Mouse (Mus musculus): Measurements from ENCODE around the gene Fyn. TPM values are rescaled to one million over a fixed set of nuclear protein-coding genes. Genes with fewer than 3 reads are reported as not detected.

Fyn gene
- 43.7 and 44.3 TPM in 2 replicates for polyA plus RNA-seq (2014; fragmentation: Nextera tagmentation; extraction: Ambion mirVana)

DNA sequence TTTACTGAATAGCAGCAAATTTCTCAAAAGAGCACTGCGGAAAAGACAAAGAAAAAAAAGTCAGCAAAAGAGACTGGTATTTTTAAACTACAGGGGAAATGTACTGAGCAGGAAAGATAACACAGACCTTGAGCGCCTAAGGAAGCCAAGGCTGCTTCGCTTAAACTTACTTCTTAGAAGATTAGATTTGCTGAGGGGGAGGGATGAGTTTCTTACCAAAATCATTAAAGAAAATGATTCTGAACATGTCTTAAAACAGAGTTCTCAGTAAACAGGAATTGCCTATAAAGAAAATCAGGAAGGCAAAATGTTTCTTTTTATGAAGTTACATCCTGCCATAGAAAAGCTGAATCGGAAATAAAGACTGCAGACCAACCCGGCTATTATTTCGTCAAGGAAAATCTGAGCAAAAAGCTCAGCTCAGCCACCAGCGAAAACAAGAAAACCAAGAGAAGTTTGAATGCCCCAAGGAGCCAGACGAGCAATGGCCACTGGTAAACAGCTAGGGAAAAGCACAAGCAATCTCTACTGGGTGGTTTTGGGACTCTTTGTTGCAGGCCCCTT, at the start of gene Fyn:
Gene Fyn, plus strand, starts transcription at position 284 of the 564 bp plus-strand sequence.
- Histone ChIP-seq H3K9ac (ENCODE audit: low read length) (peak within 1 kb of the TSS; percentile 86), H3K4me1 (ENCODE audit: control insufficient read depth, insufficient read depth, low read length) (peaks cover 19% of the 10 kb centered on the region), H3K36me3 (ENCODE audit: control insufficient read depth, insufficient read depth, low read length) (no peaks in the 10 kb centered on the region), H3K4me3 (ENCODE audit: low read depth, low read length) (peak within 1 kb of the TSS; percentile 91), H3K27ac (ENCODE audit: low read depth, low read length) (peak within 1 kb of the TSS; percentile 93), H3K9me3 (ENCODE audit: control insufficient read depth, low read length) (no peaks in the 10 kb centered on the region), H3K4me2 (peak within 1 kb of the TSS; percentile 70), H3K27me3 (ENCODE audit: control insufficient read depth, insufficient read depth, low read length) (no peaks in the 10 kb centered on the region)
- DNase-seq (ENCODE audit: low spot score, missing footprints) (no peak), ATAC-seq (ENCODE audit: low FRiP score) (no peak)
- WGBS, result 39% methylated on average over 8 of the region's 8 CpGs

GRCm38 (mm10) chr10:39320798-39321622, 47.6 kb upstream of the Fyn start:
- Histone ChIP-seq H3K4me2 (no peak overlapping the region), H3K9ac (ENCODE audit: low read length) (no peak overlapping the region), H3K36me3 (ENCODE audit: control insufficient read depth, insufficient read depth, low read length) (no peaks in the 10 kb centered on the region), H3K9me3 (ENCODE audit: control insufficient read depth, low read length) (no peaks in the 10 kb centered on the region), H3K27me3 (ENCODE audit: control insufficient read depth, insufficient read depth, low read length) (no peaks in the 10 kb centered on the region), H3K4me3 (ENCODE audit: low read depth, low read length) (no peak overlapping the region), H3K4me1 (ENCODE audit: control insufficient read depth, insufficient read depth, low read length) (no peaks in the 10 kb centered on the region), H3K27ac (ENCODE audit: low read depth, low read length) (no peak overlapping the region)
- WGBS, result 77% methylated on average over 17 of the region's 17 CpGs
- peak; percentile 24; the same call in 1 of the 2 replicates for ATAC-seq (ENCODE audit: low FRiP score)
- peak; percentile 83 for DNase-seq (ENCODE audit: low spot score, missing footprints)

GRCm38 (mm10) chr10:39321623-39321985, 47.1 kb upstream of the Fyn start:
- H3K4me1 ChIP-seq (ENCODE audit: control insufficient read depth, insufficient read depth, low read length), result no peaks in the 10 kb centered on the region
- no peak for DNase-seq (ENCODE audit: low spot score, missing footprints)
- no peaks in the 10 kb centered on the region for H3K9me3 ChIP-seq (ENCODE audit: control insufficient read depth, low read length)
- ATAC-seq (ENCODE audit: low FRiP score), result no peak
- no peak overlapping the region for H3K27ac ChIP-seq (ENCODE audit: low read depth, low read length)
- H3K9ac ChIP-seq (ENCODE audit: low read length), result no peak overlapping the region
- WGBS, result 85% methylated on average over 9 of the region's 9 CpGs
- H3K4me2 ChIP-seq, result no peak overlapping the region
- H3K4me3 ChIP-seq (ENCODE audit: low read depth, low read length), result no peak overlapping the region
- H3K27me3 ChIP-seq (ENCODE audit: control insufficient read depth, insufficient read depth, low read length), result no peaks in the 10 kb centered on the region
- no peaks in the 10 kb centered on the region for H3K36me3 ChIP-seq (ENCODE audit: control insufficient read depth, insufficient read depth, low read length)

DNA sequence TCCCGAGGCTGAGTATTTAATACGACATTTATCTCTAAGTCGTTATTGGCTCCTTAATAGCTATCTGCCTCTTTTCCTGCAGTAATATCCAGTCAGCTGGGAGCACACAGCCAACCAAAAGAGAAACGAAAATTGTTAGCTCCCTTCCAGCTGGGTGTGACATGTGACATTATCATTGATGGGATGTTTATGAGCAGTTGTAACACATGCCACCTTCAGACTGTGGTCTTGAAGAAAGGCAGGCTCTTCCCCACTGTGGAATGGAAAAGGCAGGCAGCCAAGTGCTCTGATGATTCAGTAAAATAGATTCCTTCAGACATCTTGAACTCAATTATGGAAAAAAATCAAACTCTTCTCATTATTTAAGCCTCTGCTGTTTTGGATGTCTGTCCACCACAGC, 46.5 kb upstream of the Fyn start:
- ATAC-seq (ENCODE audit: low FRiP score) (no peak), DNase-seq (ENCODE audit: low spot score, missing footprints) (no peak)
- H3K4me2 ChIP-seq, result no peak overlapping the region
- no peaks in the 10 kb centered on the region for H3K9me3 ChIP-seq (ENCODE audit: control insufficient read depth, low read length)
- H3K36me3 ChIP-seq (ENCODE audit: control insufficient read depth, insufficient read depth, low read length), result no peaks in the 10 kb centered on the region
- H3K27me3 ChIP-seq (ENCODE audit: control insufficient read depth, insufficient read depth, low read length), result no peaks in the 10 kb centered on the region
- H3K27ac ChIP-seq (ENCODE audit: low read depth, low read length), result no peak overlapping the region
- WGBS, result 88% methylated on average over 4 of the region's 4 CpGs
- no peaks in the 10 kb centered on the region for H3K4me1 ChIP-seq (ENCODE audit: control insufficient read depth, insufficient read depth, low read length)
- H3K4me3 ChIP-seq (ENCODE audit: low read depth, low read length), result no peak overlapping the region
- H3K9ac ChIP-seq (ENCODE audit: low read length), result no peak overlapping the region

GRCm38 (mm10) chr10:39324291-39324690, 44.4 kb upstream of the Fyn start:
- H3K9me3 ChIP-seq (ENCODE audit: control insufficient read depth, low read length), result no peaks in the 10 kb centered on the region
- H3K4me2 ChIP-seq, result no peak overlapping the region
- no peak overlapping the region for H3K9ac ChIP-seq (ENCODE audit: low read length)
- no peaks in the 10 kb centered on the region for H3K27me3 ChIP-seq (ENCODE audit: control insufficient read depth, insufficient read depth, low read length)
- no peak overlapping the region for H3K27ac ChIP-seq (ENCODE audit: low read depth, low read length)
- DNase-seq (ENCODE audit: low spot score, missing footprints) (no peak), ATAC-seq (ENCODE audit: low FRiP score) (no peak)
- no peaks in the 10 kb centered on the region for H3K4me1 ChIP-seq (ENCODE audit: control insufficient read depth, insufficient read depth, low read length)
- no peak overlapping the region for H3K4me3 ChIP-seq (ENCODE audit: low read depth, low read length)
- WGBS, result 87% methylated on average over 2 of the region's 2 CpGs
- H3K36me3 ChIP-seq (ENCODE audit: control insufficient read depth, insufficient read depth, low read length), result no peaks in the 10 kb centered on the region

- H3K4me2 ChIP-seq, result no peak overlapping the region
- DNase-seq (ENCODE audit: low spot score, missing footprints), result no peak
- ATAC-seq (ENCODE audit: low FRiP score), result no peak
- H3K27ac ChIP-seq (ENCODE audit: low read depth, low read length), result no peak overlapping the region
- H3K36me3 ChIP-seq (ENCODE audit: control insufficient read depth, insufficient read depth, low read length), result no peaks in the 10 kb centered on the region
- no peak overlapping the region for H3K4me3 ChIP-seq (ENCODE audit: low read depth, low read length)
- H3K9me3 ChIP-seq (ENCODE audit: control insufficient read depth, low read length), result no peaks in the 10 kb centered on the region; the same call in 1 of the 2 replicates
- H3K9ac ChIP-seq (ENCODE audit: low read length), result no peak overlapping the region
- H3K27me3 ChIP-seq (ENCODE audit: control insufficient read depth, insufficient read depth, low read length), result no peaks in the 10 kb centered on the region
- WGBS, result 90% methylated on average over 2 of the region's 2 CpGs
- no peaks in the 10 kb centered on the region for H3K4me1 ChIP-seq (ENCODE audit: control insufficient read depth, insufficient read depth, low read length)
These were observed 40.0 kb upstream of the Fyn start for GRCm38 (mm10) chr10:39328661-39329060.

DNA sequence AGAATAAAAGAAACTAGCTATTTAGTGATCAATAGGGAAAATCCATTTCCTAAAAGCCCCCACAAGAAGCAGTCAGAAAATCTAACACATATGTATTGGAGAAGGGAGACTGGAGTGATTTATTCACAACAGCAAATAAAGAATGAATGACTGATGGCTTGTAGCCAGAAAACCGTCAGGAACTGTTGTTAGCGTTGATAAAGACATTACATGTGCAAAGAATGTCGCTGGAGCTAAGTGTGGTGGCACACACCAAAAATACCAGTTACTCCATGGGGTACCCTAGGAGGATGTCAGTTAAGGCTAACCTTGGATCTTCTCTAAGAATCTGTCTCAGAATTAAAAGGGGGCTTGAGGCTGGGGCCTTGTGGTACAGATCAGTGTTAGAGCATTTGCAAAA, 34.3 kb upstream of the Fyn start:
- Histone ChIP-seq H3K4me2 (no peak overlapping the region), H3K36me3 (ENCODE audit: control insufficient read depth, insufficient read depth, low read length) (no peaks in the 10 kb centered on the region), H3K4me1 (ENCODE audit: control insufficient read depth, insufficient read depth, low read length) (no peaks in the 10 kb centered on the region), H3K27ac (ENCODE audit: low read depth, low read length) (no peak overlapping the region), H3K27me3 (ENCODE audit: control insufficient read depth, insufficient read depth, low read length) (no peaks in the 10 kb centered on the region), H3K9me3 (ENCODE audit: control insufficient read depth, low read length) (no peaks in the 10 kb centered on the region; the same call in 1 of the 2 replicates), H3K4me3 (ENCODE audit: low read depth, low read length) (no peak overlapping the region), H3K9ac (ENCODE audit: low read length) (no peak overlapping the region)
- ATAC-seq (ENCODE audit: low FRiP score) (no peak), DNase-seq (ENCODE audit: low spot score, missing footprints) (no peak)
- WGBS, result 70% methylated on average over 3 of the region's 3 CpGs

- no peaks in the 10 kb centered on the region for H3K4me1 ChIP-seq (ENCODE audit: control insufficient read depth, insufficient read depth, low read length)
- H3K27ac ChIP-seq (ENCODE audit: low read depth, low read length), result no peak overlapping the region
- ATAC-seq (ENCODE audit: low FRiP score) (no peak), DNase-seq (ENCODE audit: low spot score, missing footprints) (no peak)
- H3K4me2 ChIP-seq, result no peak overlapping the region
- H3K9ac ChIP-seq (ENCODE audit: low read length), result no peak overlapping the region
- no peaks in the 10 kb centered on the region for H3K36me3 ChIP-seq (ENCODE audit: control insufficient read depth, insufficient read depth, low read length)
- no peak overlapping the region for H3K4me3 ChIP-seq (ENCODE audit: low read depth, low read length)
- no peaks in the 10 kb centered on the region; the same call in 1 of the 2 replicates for H3K9me3 ChIP-seq (ENCODE audit: control insufficient read depth, low read length)
- no peaks in the 10 kb centered on the region for H3K27me3 ChIP-seq (ENCODE audit: control insufficient read depth, insufficient read depth, low read length)
These were observed 32.8 kb upstream of the Fyn start for GRCm38 (mm10) chr10:39335880-39336279.

DNA sequence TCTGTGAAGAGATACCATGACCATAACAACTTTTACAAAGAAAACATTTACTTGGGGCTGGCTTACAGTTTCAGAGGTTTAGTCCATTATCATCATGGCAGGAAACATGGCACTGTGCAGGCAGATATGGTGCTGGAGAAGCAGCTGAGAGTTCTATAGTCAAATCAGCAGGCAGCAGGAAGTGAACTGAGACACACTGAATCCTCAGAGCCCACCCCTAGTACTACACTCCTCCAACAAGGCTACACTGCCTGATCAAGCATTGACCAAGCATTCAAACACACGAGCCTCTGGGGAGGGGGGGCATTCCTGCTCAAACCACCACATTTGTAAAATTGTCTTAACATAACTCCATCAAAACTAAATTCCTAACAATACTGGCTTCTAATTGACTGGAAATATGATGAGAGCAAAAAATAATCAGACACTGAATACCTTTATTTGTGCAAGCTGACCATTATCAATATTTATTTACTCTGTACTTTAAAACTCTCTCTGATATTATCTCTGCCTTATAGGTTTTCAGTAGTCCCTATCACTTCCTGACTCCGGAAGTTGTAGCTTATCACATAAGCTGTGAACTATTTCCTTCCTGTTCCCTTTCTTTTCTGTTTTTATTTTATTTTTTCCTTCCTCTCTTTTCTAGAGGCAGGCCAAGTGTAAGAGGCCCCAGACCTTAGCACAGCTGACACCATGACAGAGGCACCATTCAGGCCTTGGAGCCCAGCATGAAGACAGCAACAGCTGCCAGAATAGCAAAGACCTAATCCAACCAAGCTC, 29.3 kb upstream of the Fyn start:
- DNase-seq (ENCODE audit: low spot score, missing footprints) (no peak), ATAC-seq (ENCODE audit: low FRiP score) (no peak)
- no peak overlapping the region for H3K9ac ChIP-seq (ENCODE audit: low read length)
- H3K36me3 ChIP-seq (ENCODE audit: control insufficient read depth, insufficient read depth, low read length), result no peaks in the 10 kb centered on the region
- no peaks in the 10 kb centered on the region for H3K27me3 ChIP-seq (ENCODE audit: control insufficient read depth, insufficient read depth, low read length)
- H3K4me1 ChIP-seq (ENCODE audit: control insufficient read depth, insufficient read depth, low read length), result no peaks in the 10 kb centered on the region
- H3K4me3 ChIP-seq (ENCODE audit: low read depth, low read length), result no peak overlapping the region
- H3K27ac ChIP-seq (ENCODE audit: low read depth, low read length), result no peak overlapping the region
- H3K4me2 ChIP-seq, result no peak overlapping the region
- 75% methylated on average over 2 of the region's 2 CpGs for WGBS
- no peaks in the 10 kb centered on the region for H3K9me3 ChIP-seq (ENCODE audit: control insufficient read depth, low read length)

Measured in midbrain, embryonic 11.5 days (tissue).